Mouse (Mus musculus) erythroblast, embryonic 14.5 days (primary cell): ENCODE results near the gene Adora1. TPM values are rescaled to one million over a fixed set of nuclear protein-coding genes. Genes with fewer than 3 reads are reported as not detected.

Experiments used
- H3K27me3 ChIP-seq: 2 replicates; pipeline ENCODE4 v1.6.1; 2012; ENCODE audit warnings: inconsistent platforms; ENCODE audit not compliant: control insufficient read depth
- H3K36me3 ChIP-seq: 2 replicates; pipeline ENCODE4 v1.6.1; 2012; ENCODE audit warnings: mild to moderate bottlenecking, inconsistent platforms; ENCODE audit not compliant: control insufficient read depth
- H3K4me1 ChIP-seq: 2 replicates; pipeline ENCODE4 v1.6.1; 2012; ENCODE audit warnings: inconsistent platforms; ENCODE audit not compliant: control insufficient read depth
- H3K4me3 ChIP-seq: replicated peaks from 2 replicates; pipeline ENCODE3; 2012; ENCODE audit warnings: moderate library complexity, mild to moderate bottlenecking, inconsistent platforms
- H3K9me3 ChIP-seq: 2 replicates; pipeline ENCODE4 v1.6.1; 2012; ENCODE audit warnings: low read length, inconsistent platforms, mixed read lengths; ENCODE audit not compliant: control insufficient read depth
- GATA1 ChIP-seq: IDR thresholded peaks from 2 replicates; pipeline ENCODE4 v1.6.1; 2012; ENCODE audit warnings: low read length, inconsistent platforms, mixed read lengths
- TAL1 ChIP-seq: IDR thresholded peaks from 3 replicates; pipeline ENCODE4 v1.6.1; 2012; ENCODE audit warnings: low read length, inconsistent platforms, mixed read lengths
- polyA plus RNA-seq: library from polyadenylated mRNA; stranded (reverse); fragments of >175 nt; gene quantifications from 2 replicates; pipeline ENCODE4 v1.2.3, GENCODE M21; 2012

Adora1 gene
- polyA plus RNA-seq, 1 experiment, result not detected

GRCm38 (mm10) chr1:134212351-134212750 is 22.9 kb downstream of the Adora1 start:
- peaks cover 6% of the 10 kb centered on the region for H3K9me3 ChIP-seq
- peaks cover 3% of the 10 kb centered on the region; the same call in 1 of the 2 replicates for H3K27me3 ChIP-seq
- H3K36me3 ChIP-seq, result no peaks in the 10 kb centered on the region
- no peak for TF ChIP-seq TAL1
- TF ChIP-seq GATA1, result no peak
- H3K4me1 ChIP-seq, result no peaks in the 10 kb centered on the region
- no peak overlapping the region for H3K4me3 ChIP-seq

GRCm38 (mm10) chr1:134211631-134212030 is 23.6 kb downstream of the Adora1 start:
- no peaks in the 10 kb centered on the region for H3K36me3 ChIP-seq
- H3K9me3 ChIP-seq, result peaks cover 6% of the 10 kb centered on the region
- no peaks in the 10 kb centered on the region for H3K4me1 ChIP-seq
- no peak overlapping the region for H3K4me3 ChIP-seq
- TF ChIP-seq TAL1, result no peak
- TF ChIP-seq GATA1, result no peak
- H3K27me3 ChIP-seq, result peaks cover 3% of the 10 kb centered on the region; the same call in 1 of the 2 replicates

GRCm38 (mm10) chr1:134211043-134211442 is 24.2 kb downstream of the Adora1 start:
- H3K9me3 ChIP-seq, result peaks cover 6% of the 10 kb centered on the region
- TF ChIP-seq TAL1, result no peak
- no peak for TF ChIP-seq GATA1
- H3K4me1 ChIP-seq, result no peaks in the 10 kb centered on the region; the same call in 1 of the 2 replicates
- peaks cover 3% of the 10 kb centered on the region; the same call in 1 of the 2 replicates for H3K27me3 ChIP-seq
- H3K4me3 ChIP-seq, result no peak overlapping the region
- no peaks in the 10 kb centered on the region for H3K36me3 ChIP-seq

GRCm38 (mm10) chr1:134210179-134210755 is 25.0 kb downstream of the Adora1 start:
- Histone ChIP-seq H3K4me3 (no peak overlapping the region), H3K27me3 (peaks cover 3% of the 10 kb centered on the region; the same call in 1 of the 2 replicates), H3K4me1 (peaks cover 7% of the 10 kb centered on the region), H3K9me3 (peaks cover 6% of the 10 kb centered on the region), H3K36me3 (no peaks in the 10 kb centered on the region)
- TF ChIP-seq TAL1, result no peak; the same call in 2 of the 3 replicates
- TF ChIP-seq GATA1, result no peak

- TF ChIP-seq TAL1 (no peak), GATA1 (no peak)
- peaks cover 8% of the 10 kb centered on the region for H3K4me1 ChIP-seq
- no peaks in the 10 kb centered on the region for H3K36me3 ChIP-seq
- no peak overlapping the region for H3K4me3 ChIP-seq
- peaks cover 2% of the 10 kb centered on the region; the same call in 1 of the 2 replicates for H3K27me3 ChIP-seq
- H3K9me3 ChIP-seq, result peaks cover 6% of the 10 kb centered on the region
Measured at GRCm38 (mm10) chr1:134206085-134206484, 29.1 kb downstream of the Adora1 start.

GRCm38 (mm10) chr1:134205296-134206018 is 29.8 kb downstream of the Adora1 start:
- Histone ChIP-seq H3K4me1 (peaks cover 8% of the 10 kb centered on the region), H3K36me3 (no peaks in the 10 kb centered on the region), H3K27me3 (no peaks in the 10 kb centered on the region), H3K4me3 (no peak overlapping the region), H3K9me3 (peaks cover 6% of the 10 kb centered on the region)
- TF ChIP-seq TAL1 (no peak), GATA1 (no peak)

GRCm38 (mm10) chr1:134204230-134204629 is 31.0 kb downstream of the Adora1 start:
- Histone ChIP-seq H3K36me3 (no peaks in the 10 kb centered on the region), H3K4me3 (no peak overlapping the region), H3K27me3 (no peaks in the 10 kb centered on the region), H3K4me1 (peaks cover 8% of the 10 kb centered on the region), H3K9me3 (peaks cover 6% of the 10 kb centered on the region)
- TF ChIP-seq TAL1, result no peak
- TF ChIP-seq GATA1, result no peak

- no peak for TF ChIP-seq GATA1
- no peak for TF ChIP-seq TAL1
- H3K4me3 ChIP-seq, result no peak overlapping the region
- H3K27me3 ChIP-seq, result no peaks in the 10 kb centered on the region
- peaks cover 8% of the 10 kb centered on the region for H3K4me1 ChIP-seq
- no peaks in the 10 kb centered on the region for H3K36me3 ChIP-seq
- H3K9me3 ChIP-seq, result no peaks in the 10 kb centered on the region
Measured at GRCm38 (mm10) chr1:134201751-134202420, 33.3 kb downstream of the Adora1 start.
